Mouse (Mus musculus): Measurements from ENCODE around the gene Hint2. TPM values are rescaled to one million over a fixed set of nuclear protein-coding genes. Genes with fewer than 3 reads are reported as not detected.

The Hint2 gene
- 13.0 to 19.8 TPM (median 15.5 TPM) in 4 replicates for total RNA-seq (2023; ENCODE audit: inconsistent age)

DNA sequence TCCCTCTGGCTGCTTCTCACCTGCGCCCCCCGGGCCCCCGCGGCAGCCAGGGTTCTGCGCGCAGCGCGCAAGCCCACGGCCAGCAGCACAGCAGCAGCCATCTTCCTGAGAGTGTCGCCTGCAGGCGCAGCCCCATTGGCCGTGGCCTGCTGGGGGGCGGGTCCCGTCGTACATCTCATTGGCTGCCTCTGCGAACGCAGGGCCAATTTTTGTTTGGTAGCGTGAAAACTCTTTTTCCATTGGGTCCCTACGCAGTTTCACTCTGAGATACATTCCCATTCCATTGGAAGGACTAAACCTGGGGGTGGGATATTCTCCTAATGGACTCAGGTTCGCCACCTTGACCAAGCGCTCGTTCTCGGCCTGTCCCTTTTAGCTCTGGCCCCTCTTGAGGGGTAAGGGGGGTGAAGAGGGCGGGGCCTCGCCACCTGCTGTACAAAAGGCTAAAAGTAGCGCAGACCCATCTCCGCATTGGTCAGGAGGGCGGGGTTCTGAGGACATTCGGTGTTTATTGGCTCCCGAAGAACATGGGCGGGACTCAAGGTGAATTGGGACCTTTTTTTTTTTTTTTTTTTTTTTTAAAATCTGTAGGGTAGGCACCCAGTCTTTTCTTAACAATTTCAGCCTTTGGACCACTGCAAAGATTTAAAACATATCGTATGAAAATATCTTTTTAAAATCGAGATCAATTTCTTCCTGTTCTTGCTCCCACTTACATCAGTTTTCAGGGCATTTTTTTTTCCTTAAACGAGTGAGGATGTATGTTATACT, at the start of gene Hint2:
TSS of gene Hint2 (minus strand) at position 128 of the 771 bp plus-strand sequence.

DNA sequence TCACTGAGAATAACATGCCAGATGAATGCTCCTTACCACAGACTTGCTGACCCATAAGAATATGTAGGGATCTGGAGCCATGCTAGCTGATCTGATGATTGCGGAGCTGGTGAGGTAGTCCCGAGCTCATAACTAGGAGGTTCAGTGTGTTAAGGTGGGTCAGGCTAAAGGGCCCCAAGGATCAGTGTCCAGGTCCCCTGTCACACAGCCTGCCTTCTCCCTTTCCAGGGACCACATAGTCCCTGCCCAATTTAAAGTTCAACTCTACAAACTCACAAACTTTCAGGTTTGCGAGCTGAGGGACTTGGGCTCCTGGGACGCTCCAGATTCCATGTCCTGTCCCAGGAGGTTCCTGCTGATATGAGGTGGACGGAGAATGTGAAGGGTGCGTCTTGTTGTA, 44.4 kb upstream of the Hint2 start, which contains the start of gene Olfr70:
TSS of gene Olfr70 (minus strand) at position 101 of the 400 bp plus-strand sequence.

GRCm38 (mm10) chr4:43668782-43669427, 12.6 kb upstream of the Hint2 start, which contains the start of the genes Tmem8b and Fam221b:
Gene Tmem8b (plus strand): TSS chr4:43668971.
Gene Fam221b (minus strand): TSS chr4:43669145.

DNA sequence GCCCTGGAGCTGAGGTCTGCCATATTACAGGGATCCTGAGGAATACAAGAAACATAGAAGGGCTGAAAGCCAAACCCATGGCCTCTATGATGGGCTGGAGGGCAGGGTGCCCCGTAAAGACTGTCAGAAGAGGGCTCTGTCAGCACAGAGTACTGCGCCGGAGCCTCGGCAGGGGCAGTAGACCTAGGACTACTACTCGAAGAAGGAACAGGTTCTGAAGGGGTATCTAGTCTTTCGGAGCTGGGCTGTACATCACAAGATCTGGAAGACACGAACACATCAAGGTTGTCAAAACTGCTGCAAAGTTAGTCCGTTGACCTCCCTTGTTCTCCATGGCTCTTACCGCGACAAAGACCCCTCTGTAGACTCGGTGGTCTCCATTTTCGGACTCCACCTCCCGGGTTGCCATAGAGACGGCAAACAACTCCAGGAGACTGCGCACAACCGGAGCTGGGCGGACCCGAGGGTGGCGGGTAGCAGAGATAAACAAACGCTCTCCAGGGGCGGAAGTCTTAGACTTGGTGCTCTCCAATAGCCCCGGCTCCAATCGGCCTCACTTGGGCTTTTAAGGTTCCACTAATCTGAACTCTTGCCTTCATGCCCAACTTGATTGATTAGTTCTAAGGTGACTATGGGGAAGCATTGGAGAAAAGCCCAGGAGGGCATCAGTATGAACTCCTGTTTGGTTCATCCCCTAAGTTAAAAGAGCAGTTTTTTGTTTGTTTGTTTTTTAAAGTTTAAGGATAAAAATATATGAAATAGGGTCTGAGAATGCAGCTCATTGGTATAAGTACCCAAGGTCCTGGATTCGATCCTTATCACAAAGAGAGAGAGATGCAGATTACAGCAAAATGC, 2.9 kb downstream of the Hint2 start, which contains the start of gene Spag8:
TSS of gene Spag8 (minus strand) at position 434 of the 855 bp plus-strand sequence.

DNA sequence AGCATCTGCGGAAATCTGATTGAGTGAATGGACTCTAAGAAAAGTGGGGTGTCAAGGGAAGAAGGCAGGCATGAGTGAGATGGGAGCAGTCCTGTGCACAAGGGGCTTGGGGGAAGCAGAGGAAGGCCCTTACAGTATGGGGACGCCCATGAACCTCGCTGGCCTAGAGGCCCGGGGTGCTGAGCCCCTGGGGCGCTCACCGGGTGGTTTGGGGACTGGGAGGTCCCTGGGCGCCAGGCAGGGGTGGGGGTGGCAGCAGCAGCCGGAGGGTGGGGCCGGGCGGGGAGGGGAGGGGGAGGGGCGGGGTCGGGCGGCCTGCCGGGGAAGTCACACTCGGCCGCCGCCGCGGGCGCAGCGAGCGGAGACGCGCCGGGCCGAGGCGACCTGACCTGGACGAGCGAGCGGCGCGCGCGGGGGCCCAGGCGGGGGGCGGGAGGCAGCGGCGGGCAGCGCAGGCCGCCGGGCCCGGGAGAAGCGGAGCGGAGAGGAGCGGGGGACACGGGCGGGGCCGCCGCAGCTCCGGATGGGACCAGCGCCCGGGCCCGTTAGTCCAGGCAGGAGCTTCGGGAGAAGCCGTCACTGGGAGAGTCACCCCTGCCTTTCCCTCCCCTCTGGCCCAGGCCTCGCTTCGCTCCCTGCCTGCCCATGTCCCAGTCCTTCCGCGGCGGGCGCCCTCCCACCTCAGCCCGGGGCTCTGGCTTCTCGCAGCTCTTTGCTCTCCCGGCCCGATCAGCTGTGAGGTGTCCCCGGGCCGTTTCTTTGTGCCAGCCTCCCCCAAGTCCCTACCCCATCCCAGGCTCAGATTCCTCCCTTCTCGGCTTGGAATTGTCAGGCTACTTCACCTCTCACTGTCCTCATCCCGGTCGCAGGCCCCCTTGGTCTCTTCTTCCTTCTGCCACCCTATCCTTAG, 25.0 kb downstream of the Hint2 start, which contains the start of gene Npr2:
TSS of gene Npr2 (plus strand) at position 890 of the 910 bp plus-strand sequence.

Other genes with a start within 250 kb of the Hint2 start
- gene Fam166b, start 227.3 kb downstream of the Hint2 start, total RNA-seq (2023; ENCODE audit: inconsistent age), result not detected in 4 replicates
- 50.3 to 68.1 TPM (median 63.1 TPM) in 4 replicates for gene Tesk1, start 214.5 kb downstream of the Hint2 start, total RNA-seq (2023; ENCODE audit: inconsistent age)
- 506 to 604 TPM (median 560 TPM) in 4 replicates for gene Cd72, start 201.8 kb downstream of the Hint2 start, total RNA-seq (2023; ENCODE audit: inconsistent age)
- gene Sit1, start 172.7 kb downstream of the Hint2 start, total RNA-seq (2023; ENCODE audit: inconsistent age), result 10.9 to 17.2 TPM (median 13.9 TPM) in 4 replicates
- gene Ccdc107, start 163.6 kb downstream of the Hint2 start, total RNA-seq (2023; ENCODE audit: inconsistent age), result 28.7 to 35.4 TPM (median 30.0 TPM) in 4 replicates
- 1.3 to 3.6 TPM (median 2.6 TPM) in 4 replicates for gene Arhgef39, start 156.8 kb downstream of the Hint2 start, total RNA-seq (2023; ENCODE audit: inconsistent age)
- 0.84 to 1.4 TPM in 2 of 4 replicates, not detected in the others for gene Car9, start 149.5 kb downstream of the Hint2 start, total RNA-seq (2023; ENCODE audit: inconsistent age)
- 0.58 to 0.93 TPM (median 0.66 TPM) in 3 of 4 replicates, not detected in the other for gene Tpm2, start 132.7 kb downstream of the Hint2 start, total RNA-seq (2023; ENCODE audit: inconsistent age)
- 55.9 to 68.9 TPM (median 66.5 TPM) in 4 replicates for gene Creb3, start 94.1 kb downstream of the Hint2 start, total RNA-seq (2023; ENCODE audit: inconsistent age)
- 271 to 299 TPM (median 289 TPM) in 4 replicates for gene Tln1, start 93.8 kb downstream of the Hint2 start, total RNA-seq (2023; ENCODE audit: inconsistent age)
- 41.6 to 56.1 TPM (median 42.0 TPM) in 4 replicates for gene Rgp1, start 77.8 kb downstream of the Hint2 start, total RNA-seq (2023; ENCODE audit: inconsistent age)
- 43.0 to 48.3 TPM (median 45.3 TPM) in 4 replicates for gene Gba2, start 77.6 kb downstream of the Hint2 start, total RNA-seq (2023; ENCODE audit: inconsistent age)
- gene Msmp, start 72.0 kb downstream of the Hint2 start, total RNA-seq (2023; ENCODE audit: inconsistent age), result not detected in 4 replicates
- gene Npr2, start 24.5 kb downstream of the Hint2 start, total RNA-seq (2023; ENCODE audit: inconsistent age), result 0.80 to 4.4 TPM (median 1.3 TPM) in 4 replicates
- gene Spag8, start 2.9 kb downstream of the Hint2 start, total RNA-seq (2023; ENCODE audit: inconsistent age), result not detected in 4 replicates
- gene Tmem8b, start 12.5 kb upstream of the Hint2 start, total RNA-seq (2023; ENCODE audit: inconsistent age), result 2.0 to 3.4 TPM (median 2.9 TPM) in 4 replicates
- gene Fam221b, start 12.7 kb upstream of the Hint2 start, total RNA-seq (2023; ENCODE audit: inconsistent age), result 0.18 TPM in 1 of 4 replicates, not detected in the others
- gene Olfr70, start 44.3 kb upstream of the Hint2 start, total RNA-seq (2023; ENCODE audit: inconsistent age), result not detected in 4 replicates
- not detected in 4 replicates for gene Olfr71, start 53.8 kb upstream of the Hint2 start, total RNA-seq (2023; ENCODE audit: inconsistent age)
- not detected in 4 replicates for gene Hrct1, start 70.7 kb upstream of the Hint2 start, total RNA-seq (2023; ENCODE audit: inconsistent age)
- not detected in 4 replicates for gene Spaar, start 73.6 kb upstream of the Hint2 start, total RNA-seq (2023; ENCODE audit: inconsistent age)
- not detected in 4 replicates for gene Olfr159, start 114.5 kb upstream of the Hint2 start, total RNA-seq (2023; ENCODE audit: inconsistent age)
- not detected in 4 replicates for gene Olfr156, start 167.4 kb upstream of the Hint2 start, total RNA-seq (2023; ENCODE audit: inconsistent age)
- not detected in 4 replicates for gene Olfr157, start 183.7 kb upstream of the Hint2 start, total RNA-seq (2023; ENCODE audit: inconsistent age)
- gene Olfr155, start 195.1 kb upstream of the Hint2 start, total RNA-seq (2023; ENCODE audit: inconsistent age), result not detected in 4 replicates
- gene Reck, start 219.1 kb upstream of the Hint2 start, total RNA-seq (2023; ENCODE audit: inconsistent age), result 0.45 to 0.64 TPM (median 0.60 TPM) in 4 replicates